Mouse (Mus musculus): ENCODE data around the gene Mpv17l.
"Not testable (repeated sequence)": the region's sequence is repeated elsewhere in the genome, so short reads cannot be mapped to it uniquely, and the experiment has no call there.

The Mpv17l gene

GRCm38 (mm10) chr16:13940139-13940846 is 37.3 kb downstream of the Mpv17l start:
- DNase-seq, result peak; percentile 91 to 92

- no peak for DNase-seq
Observed at GRCm38 (mm10) chr16:13940847-13941395, 38.0 kb downstream of the Mpv17l start.

- no peak for DNase-seq
Observed at GRCm38 (mm10) chr16:13944178-13944577, 41.2 kb downstream of the Mpv17l start.

GRCm38 (mm10) chr16:13944752-13945151 is 41.8 kb downstream of the Mpv17l start:
- no peak for DNase-seq

GRCm38 (mm10) chr16:13945153-13945552 is 42.2 kb downstream of the Mpv17l start:
- DNase-seq, result no peak

GRCm38 (mm10) chr16:13946306-13946705 is 43.3 kb downstream of the Mpv17l start:
- DNase-seq, result no peak

- no peak for DNase-seq
Observed at GRCm38 (mm10) chr16:13951245-13951644, 48.3 kb downstream of the Mpv17l start.

- DNase-seq, result no peak
Observed at GRCm38 (mm10) chr16:13962053-13962452, 59.1 kb downstream of the Mpv17l start.

GRCm38 (mm10) chr16:13969096-13969495 is 66.1 kb downstream of the Mpv17l start:
- no peak for DNase-seq

- DNase-seq, result no peak
Observed at GRCm38 (mm10) chr16:13972051-13972450, 69.1 kb downstream of the Mpv17l start.

GRCm38 (mm10) chr16:13976358-13976896 is 73.5 kb downstream of the Mpv17l start:
- DNase-seq, result not testable (repeated sequence)

GRCm38 (mm10) chr16:13977026-13977425 is 74.1 kb downstream of the Mpv17l start:
- DNase-seq, result not testable (repeated sequence)

GRCm38 (mm10) chr16:13981726-13982125 is 78.8 kb downstream of the Mpv17l start:
- DNase-seq, result not testable (repeated sequence)

- no peak for DNase-seq
Observed at GRCm38 (mm10) chr16:13983161-13983560, 80.2 kb downstream of the Mpv17l start.

- no peak for DNase-seq
Observed at GRCm38 (mm10) chr16:13986197-13986573, 83.2 kb downstream of the Mpv17l start.

GRCm38 (mm10) chr16:13986574-13987478 is 83.9 kb downstream of the Mpv17l start, which contains the start of the genes 2900011O08Rik and Ifitm7:
Gene 2900011O08Rik, plus strand, starts transcription at chr16:13986604.
Gene Ifitm7, minus strand, starts transcription at chr16:13986888.
- DNase-seq, result peak; percentile 67 to 74

- DNase-seq, result no peak
Observed at GRCm38 (mm10) chr16:13992518-13993248, 89.7 kb downstream of the Mpv17l start.

- DNase-seq, result no peak
Observed at GRCm38 (mm10) chr16:13994076-13994475, 91.1 kb downstream of the Mpv17l start.

- DNase-seq, result no peak
Observed at GRCm38 (mm10) chr16:13994502-13994901, 91.5 kb downstream of the Mpv17l start.
